Mouse (Mus musculus): ENCODE measurements at regions not wholly inside any gene's neighbourhood (a gene's known extent, or its start where the extent isn't known, plus 50 kb on each side); places are given as distances from the start of the nearest gene placed in this dataset.

GRCm38 (mm10) chr2:168842261-168842740 lies 74.6 kb upstream of the Sall4 start:
- DNase-seq, result peak; percentile 26

GRCm38 (mm10) chr2:168841713-168842045 lies 73.9 kb upstream of the Sall4 start:
- no peak for DNase-seq

GRCm38 (mm10) chr2:168840853-168841712 lies 73.3 kb upstream of the Sall4 start:
- peak; percentile 9 for DNase-seq

- DNase-seq, result peak; percentile 23
These were observed 72.3 kb upstream of the Sall4 start for GRCm38 (mm10) chr2:168839811-168840655.

- DNase-seq, result no peak
These were observed 71.5 kb upstream of the Sall4 start for GRCm38 (mm10) chr2:168839221-168839620.

GRCm38 (mm10) chr2:168838681-168839080 lies 70.9 kb upstream of the Sall4 start:
- DNase-seq, result peak; percentile 23

GRCm38 (mm10) chr2:168837951-168838570 lies 70.3 kb upstream of the Sall4 start:
- no peak for DNase-seq

- no peak for DNase-seq
These were observed 67.0 kb upstream of the Sall4 start for GRCm38 (mm10) chr2:168834771-168835170.

- no peak for DNase-seq
These were observed 64.0 kb upstream of the Sall4 start for GRCm38 (mm10) chr2:168831740-168832139.

GRCm38 (mm10) chr2:168820648-168821047 lies 52.9 kb upstream of the Sall4 start:
- DNase-seq, result no peak
